Mouse (Mus musculus): ENCODE measurements around the gene Samd1. TPM values are rescaled to one million over a fixed set of nuclear protein-coding genes. Genes with fewer than 3 reads are reported as not detected.
A peak's percentile ranks its signal among the peaks of the same experiment; 100 is the strongest.

Gene Samd1
- total and polyA plus RNA-seq, 2 experiments from 2014 or later, result 5.7 to 96.8 TPM

DNA sequence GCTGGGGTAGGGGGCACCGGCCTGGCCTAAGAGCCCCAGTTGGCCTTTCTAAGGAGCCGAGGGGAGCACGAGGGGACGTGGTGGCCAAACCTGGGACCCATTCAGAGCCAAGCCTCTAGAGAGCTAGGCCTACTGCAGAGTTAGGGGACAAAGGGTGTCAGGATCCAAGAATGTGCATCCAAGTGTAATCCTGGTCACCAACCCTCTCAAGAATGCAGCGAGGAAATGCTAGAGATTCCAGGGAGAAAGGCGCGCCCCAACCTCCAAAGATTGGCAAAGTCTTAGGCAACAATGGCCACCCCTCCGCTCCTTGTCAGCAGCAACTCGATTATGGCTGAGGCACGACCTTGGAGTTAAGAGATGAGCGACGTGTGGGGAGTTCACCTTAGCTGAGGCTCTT, 24.1 kb downstream of the Samd1 start:
- Histone ChIP-seq H3K27ac (no peak overlapping the region), H3K9ac (replicated peaks; ENCODE audit: low read length) (no peak overlapping the region), H3K4me2 (ENCODE audit: low read depth, low read length) (no peak overlapping the region), H3K9me3 (ENCODE audit: low read length) (no peaks in the 10 kb centered on the region), H3K36me3 (ENCODE audit: insufficient read depth, low read length) (no peaks in the 10 kb centered on the region), H3K4me1 (ENCODE audit: insufficient read depth, low read length) (peaks cover 7% of the 10 kb centered on the region; the same call in 1 of the 2 replicates), H3K27me3 (ENCODE audit: insufficient read depth, low read length) (no peaks in the 10 kb centered on the region), H3K4me3 (ENCODE audit: low read length) (no peak overlapping the region)
- no peak for DNase-seq (ENCODE audit: low spot score)
- ATAC-seq, result no peak
- WGBS, result 50% methylated on average over 12 of the region's 12 CpGs
- no peak for TF ChIP-seq CTCF (IDR thresholded peaks at IDR 0.05; ENCODE audit: low read depth)

DNA sequence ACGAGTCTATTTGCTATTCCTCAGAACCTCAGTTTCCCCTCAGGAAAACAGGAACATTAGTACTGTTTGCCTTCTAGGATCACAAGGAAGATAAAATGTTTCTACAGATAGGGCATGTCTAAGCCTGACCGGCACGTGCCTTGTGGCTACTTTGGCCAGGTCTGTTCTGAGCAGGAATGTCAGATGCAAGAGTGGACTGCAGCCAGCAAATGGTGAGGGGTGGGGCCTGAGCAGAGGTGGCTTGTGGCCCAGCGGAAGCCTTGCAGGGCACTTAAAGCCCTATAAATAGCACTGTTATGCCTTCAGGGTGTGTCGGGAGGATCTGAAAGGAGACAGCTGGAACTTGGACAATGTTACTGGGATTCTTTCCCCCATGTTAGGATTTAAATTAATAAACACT, 25.6 kb downstream of the Samd1 start:
- H3K9ac ChIP-seq (replicated peaks; ENCODE audit: low read length), result no peak overlapping the region
- no peaks in the 10 kb centered on the region for H3K36me3 ChIP-seq (ENCODE audit: insufficient read depth, low read length)
- peaks cover 7% of the 10 kb centered on the region; the same call in 1 of the 2 replicates for H3K4me1 ChIP-seq (ENCODE audit: insufficient read depth, low read length)
- H3K4me3 ChIP-seq (ENCODE audit: low read length), result no peak overlapping the region
- no peak overlapping the region for H3K4me2 ChIP-seq (ENCODE audit: low read depth, low read length)
- DNase-seq (ENCODE audit: low spot score), result no peak
- 59% methylated on average over 5 of the region's 5 CpGs for WGBS
- no peak overlapping the region for H3K27ac ChIP-seq
- no peaks in the 10 kb centered on the region for H3K9me3 ChIP-seq (ENCODE audit: low read length)
- no peak for TF ChIP-seq CTCF (IDR thresholded peaks at IDR 0.05; ENCODE audit: low read depth)
- ATAC-seq, result no peak
- no peaks in the 10 kb centered on the region for H3K27me3 ChIP-seq (ENCODE audit: insufficient read depth, low read length)

DNA sequence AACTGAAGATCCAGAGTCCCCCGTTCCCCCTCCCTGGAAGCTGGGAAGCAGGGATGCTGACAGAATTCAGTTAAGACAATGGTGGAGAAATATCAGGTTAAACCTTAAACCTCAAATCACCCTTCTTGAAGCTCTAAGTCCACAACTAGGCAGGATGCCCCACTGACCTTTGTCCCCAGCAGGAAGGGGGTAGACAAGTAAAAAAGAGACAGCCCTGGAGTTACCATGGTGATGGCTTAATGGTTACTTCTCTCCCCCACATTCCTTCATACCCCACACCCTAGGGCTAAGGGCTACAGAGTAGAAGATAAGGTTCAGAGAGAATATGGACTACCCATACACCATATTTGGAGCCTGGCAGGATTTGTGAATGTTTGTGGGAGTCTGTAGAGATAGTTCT, 26.2 kb downstream of the Samd1 start:
- 85% methylated on average over 1 of the region's 1 CpGs for WGBS
- no peak overlapping the region for H3K9ac ChIP-seq (replicated peaks; ENCODE audit: low read length)
- no peaks in the 10 kb centered on the region for H3K9me3 ChIP-seq (ENCODE audit: low read length)
- no peak for DNase-seq (ENCODE audit: low spot score)
- H3K4me2 ChIP-seq (ENCODE audit: low read depth, low read length), result no peak overlapping the region
- no peaks in the 10 kb centered on the region for H3K36me3 ChIP-seq (ENCODE audit: insufficient read depth, low read length)
- no peak overlapping the region for H3K27ac ChIP-seq
- no peak for ATAC-seq
- H3K27me3 ChIP-seq (ENCODE audit: insufficient read depth, low read length), result no peaks in the 10 kb centered on the region
- TF ChIP-seq CTCF (IDR thresholded peaks at IDR 0.05; ENCODE audit: low read depth), result no peak
- H3K4me1 ChIP-seq (ENCODE audit: insufficient read depth, low read length), result peaks cover 7% of the 10 kb centered on the region; the same call in 1 of the 2 replicates
- no peak overlapping the region for H3K4me3 ChIP-seq (ENCODE audit: low read length)

DNA sequence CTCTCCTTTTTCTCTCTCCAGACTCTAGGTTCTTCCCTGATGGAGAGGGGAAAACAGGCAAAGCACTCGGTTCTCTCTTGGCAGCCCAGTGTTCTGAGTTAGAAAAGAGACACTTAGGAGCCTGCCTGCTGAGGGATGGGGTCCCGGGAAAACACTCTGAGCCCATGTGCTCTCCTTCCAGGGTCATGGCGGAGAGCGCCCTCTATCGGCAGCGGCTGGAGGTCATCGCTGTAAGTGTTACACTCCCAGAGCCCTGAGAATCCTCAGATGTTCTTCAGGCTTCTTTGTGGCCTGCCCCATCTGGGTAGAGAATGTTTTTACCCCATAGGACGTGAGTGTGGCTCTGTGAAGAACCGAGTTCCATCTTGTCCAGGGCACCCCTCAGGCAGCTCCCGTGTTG, 26.7 kb downstream of the Samd1 start:
- ATAC-seq (no peak), DNase-seq (ENCODE audit: low spot score) (peak; percentile 54)
- Histone ChIP-seq H3K9me3 (ENCODE audit: low read length) (no peaks in the 10 kb centered on the region), H3K4me2 (ENCODE audit: low read depth, low read length) (no peak overlapping the region), H3K4me3 (ENCODE audit: low read length) (no peak overlapping the region), H3K9ac (replicated peaks; ENCODE audit: low read length) (no peak overlapping the region), H3K36me3 (ENCODE audit: insufficient read depth, low read length) (no peaks in the 10 kb centered on the region), H3K27me3 (ENCODE audit: insufficient read depth, low read length) (no peaks in the 10 kb centered on the region), H3K4me1 (ENCODE audit: insufficient read depth, low read length) (peaks cover 7% of the 10 kb centered on the region; the same call in 1 of the 2 replicates), H3K27ac (no peak overlapping the region)
- 11% methylated on average over 10 of the region's 10 CpGs for WGBS
- peak; percentile 70 for TF ChIP-seq CTCF (IDR thresholded peaks at IDR 0.05; ENCODE audit: low read depth)

DNA sequence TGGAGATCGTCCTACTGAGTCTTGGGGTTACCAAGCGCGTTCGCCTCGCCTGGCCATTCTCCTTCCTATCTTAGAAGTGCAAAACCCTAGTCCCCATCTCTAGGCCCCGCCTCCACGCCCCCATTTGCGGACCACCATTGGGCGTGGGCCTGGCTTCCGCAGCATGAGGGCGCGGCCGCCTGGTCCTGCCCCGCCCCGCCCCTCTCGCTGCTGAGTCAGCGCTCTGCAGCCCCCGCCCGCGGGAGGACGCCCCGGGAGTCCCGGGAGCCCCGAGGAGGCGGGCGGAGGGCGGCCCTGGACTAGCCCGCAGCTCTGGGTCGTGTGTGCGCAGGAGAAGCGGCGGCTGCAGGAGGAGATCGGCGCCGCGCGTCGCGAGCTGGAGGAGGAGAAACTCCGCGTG, 28.4 kb downstream of the Samd1 start:
- Histone ChIP-seq H3K4me2 (ENCODE audit: low read depth, low read length) (peak overlapping the region; percentile 72), H3K36me3 (ENCODE audit: insufficient read depth, low read length) (no peaks in the 10 kb centered on the region), H3K4me3 (ENCODE audit: low read length) (peak overlapping the region; percentile 48), H3K9ac (replicated peaks; ENCODE audit: low read length) (peak overlapping the region; percentile 49), H3K27me3 (ENCODE audit: insufficient read depth, low read length) (no peaks in the 10 kb centered on the region), H3K4me1 (ENCODE audit: insufficient read depth, low read length) (peaks cover 7% of the 10 kb centered on the region; the same call in 1 of the 2 replicates), H3K27ac (no peak overlapping the region), H3K9me3 (ENCODE audit: low read length) (no peaks in the 10 kb centered on the region)
- DNase-seq (ENCODE audit: low spot score) (peak; percentile 63), ATAC-seq (peak; percentile 65; the same call in 1 of the 2 replicates)
- TF ChIP-seq CTCF (IDR thresholded peaks at IDR 0.05; ENCODE audit: low read depth), result no peak
- under 1% methylated on average over 41 of the region's 41 CpGs for WGBS

DNA sequence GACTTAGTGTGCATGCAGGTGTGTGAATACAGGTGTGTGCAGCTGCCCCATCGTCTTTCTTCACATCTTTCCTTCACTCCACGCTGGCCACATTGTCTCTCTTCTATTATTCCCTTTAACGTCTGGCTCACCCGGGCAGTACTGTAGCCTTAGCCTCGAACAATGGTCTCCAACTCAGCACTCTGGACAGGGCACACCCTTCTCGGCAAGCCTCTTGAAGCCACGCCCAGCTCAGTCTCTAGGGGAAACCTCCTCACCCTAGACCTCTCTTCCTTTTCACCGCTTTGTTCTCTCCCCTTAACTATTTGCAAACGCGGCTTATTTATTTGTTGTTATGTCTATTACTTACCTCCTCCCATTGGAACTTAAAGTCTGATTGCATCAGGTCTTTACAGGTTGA, 30.0 kb downstream of the Samd1 start:
- ATAC-seq (no peak), DNase-seq (ENCODE audit: low spot score) (no peak)
- H3K27ac ChIP-seq, result no peak overlapping the region
- 14% methylated on average over 10 of the region's 10 CpGs for WGBS
- H3K27me3 ChIP-seq (ENCODE audit: insufficient read depth, low read length), result no peaks in the 10 kb centered on the region
- H3K36me3 ChIP-seq (ENCODE audit: insufficient read depth, low read length), result no peaks in the 10 kb centered on the region
- no peak for TF ChIP-seq CTCF (IDR thresholded peaks at IDR 0.05; ENCODE audit: low read depth)
- no peaks in the 10 kb centered on the region for H3K9me3 ChIP-seq (ENCODE audit: low read length)
- H3K4me1 ChIP-seq (ENCODE audit: insufficient read depth, low read length), result peaks cover 7% of the 10 kb centered on the region; the same call in 1 of the 2 replicates
- no peak overlapping the region for H3K4me2 ChIP-seq (ENCODE audit: low read depth, low read length)
- no peak overlapping the region for H3K4me3 ChIP-seq (ENCODE audit: low read length)
- H3K9ac ChIP-seq (replicated peaks; ENCODE audit: low read length), result no peak overlapping the region

DNA sequence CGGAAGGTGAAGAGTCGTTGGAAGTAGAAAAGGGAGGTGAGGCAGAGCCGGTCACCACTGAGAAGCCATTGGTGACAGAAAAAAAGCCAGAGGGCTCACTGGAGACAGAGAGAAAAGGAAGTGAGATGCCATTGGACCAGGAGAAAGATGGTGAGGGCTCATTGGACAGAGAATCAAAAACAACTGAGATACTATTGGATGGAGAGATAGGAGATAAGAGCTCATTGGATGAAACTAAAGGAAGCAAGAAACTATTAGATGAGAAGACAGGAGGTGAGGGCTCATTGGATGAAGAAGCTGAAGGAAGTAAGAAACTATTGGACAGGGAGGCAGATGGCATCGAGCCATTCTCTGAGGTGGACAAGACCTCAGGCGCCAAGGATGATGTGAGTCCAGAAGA, 31.8 kb downstream of the Samd1 start:
- Histone ChIP-seq H3K4me3 (ENCODE audit: low read length) (no peak overlapping the region), H3K27me3 (ENCODE audit: insufficient read depth, low read length) (no peaks in the 10 kb centered on the region), H3K4me1 (ENCODE audit: insufficient read depth, low read length) (peaks cover 7% of the 10 kb centered on the region; the same call in 1 of the 2 replicates), H3K9me3 (ENCODE audit: low read length) (no peaks in the 10 kb centered on the region), H3K4me2 (ENCODE audit: low read depth, low read length) (no peak overlapping the region), H3K27ac (no peak overlapping the region), H3K36me3 (ENCODE audit: insufficient read depth, low read length) (no peaks in the 10 kb centered on the region), H3K9ac (replicated peaks; ENCODE audit: low read length) (no peak overlapping the region)
- DNase-seq (ENCODE audit: low spot score), result no peak
- WGBS, result 90% methylated on average over 5 of the region's 5 CpGs
- no peak for TF ChIP-seq CTCF (IDR thresholded peaks at IDR 0.05; ENCODE audit: low read depth)
- ATAC-seq, result no peak
